Mouse (Mus musculus) lung, postnatal 36 days (tissue): Measurements from ENCODE around the gene Gm4553.
"Not testable (repeated sequence)": the region's sequence is repeated elsewhere in the genome, so short reads cannot be mapped to it uniquely, and the experiment has no call there.

Source experiments
- DNase-seq: peaks from one replicate; pipeline ENCODE4 v3.0.0; 2022; ENCODE audit warnings: mixed read lengths

Gm4553 gene

DNA sequence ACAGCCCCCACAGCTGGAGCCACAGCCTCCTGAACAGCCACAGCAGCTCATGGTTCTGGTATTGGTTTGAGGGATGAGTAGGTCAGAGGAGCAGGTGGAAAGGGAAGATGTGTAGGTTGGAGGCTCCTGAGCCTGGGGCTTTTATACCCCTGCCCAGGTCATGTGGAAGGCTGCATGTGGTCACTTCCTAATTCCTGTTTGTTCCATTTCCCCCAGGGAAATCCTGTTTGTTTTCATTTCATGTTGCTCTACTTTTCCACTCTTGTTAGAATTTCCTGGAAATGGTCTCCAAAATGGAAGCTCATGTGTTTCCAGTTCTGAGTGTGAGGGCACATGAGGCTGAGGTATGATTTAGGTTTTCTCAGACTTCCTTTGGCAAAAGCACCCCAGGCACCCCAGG lies at the start of gene Gm4553:
Gene Gm4553, minus strand, starts transcription at position 101 of the 400 bp plus-strand sequence.
- not testable (repeated sequence) for DNase-seq

DNA sequence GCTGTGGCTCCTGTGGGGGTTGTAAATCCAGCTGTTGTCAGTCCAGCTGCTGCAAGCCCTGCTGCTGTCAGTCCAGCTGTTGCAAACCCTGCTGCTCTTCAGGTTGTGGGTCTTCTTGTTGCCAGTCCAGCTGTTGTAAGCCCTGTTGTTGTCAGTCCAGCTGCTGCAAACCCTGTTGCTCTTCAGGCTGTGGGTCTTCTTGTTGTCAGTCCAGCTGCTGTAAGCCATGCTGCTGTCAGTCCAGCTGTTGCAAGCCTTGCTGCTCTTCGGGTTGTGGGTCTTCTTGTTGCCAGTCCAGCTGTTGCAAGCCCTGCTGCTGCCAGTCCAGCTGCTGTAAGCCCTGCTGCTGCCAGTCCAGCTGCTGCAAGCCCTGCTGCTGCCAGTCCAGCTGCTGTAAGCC lies 46.6 kb upstream of the Gm4553 start:
- not testable (repeated sequence) for DNase-seq

DNA sequence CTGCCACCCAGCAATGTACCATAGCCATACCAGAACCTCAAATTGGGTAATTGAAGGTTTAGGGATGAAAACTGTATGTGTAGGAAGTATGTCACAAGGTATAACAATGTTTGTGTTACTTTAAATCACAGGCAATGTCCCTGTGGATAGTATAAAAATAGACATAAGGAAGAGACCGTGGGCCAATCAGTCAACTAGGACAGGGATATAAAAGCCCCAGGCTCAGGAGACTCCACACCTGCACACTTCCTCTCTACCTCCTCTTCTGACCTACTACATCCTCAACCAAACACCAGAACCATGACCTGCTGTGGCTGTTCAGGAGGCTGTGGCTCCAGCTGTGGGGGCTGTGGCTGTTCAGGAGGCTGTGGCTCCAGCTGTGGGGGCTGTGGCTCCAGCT lies 46.0 kb upstream of the Gm4553 start, which contains the start of gene Gm7579:
Gene Gm7579, plus strand, starts transcription at position 301 of the 400 bp plus-strand sequence.
- no peak for DNase-seq

DNA sequence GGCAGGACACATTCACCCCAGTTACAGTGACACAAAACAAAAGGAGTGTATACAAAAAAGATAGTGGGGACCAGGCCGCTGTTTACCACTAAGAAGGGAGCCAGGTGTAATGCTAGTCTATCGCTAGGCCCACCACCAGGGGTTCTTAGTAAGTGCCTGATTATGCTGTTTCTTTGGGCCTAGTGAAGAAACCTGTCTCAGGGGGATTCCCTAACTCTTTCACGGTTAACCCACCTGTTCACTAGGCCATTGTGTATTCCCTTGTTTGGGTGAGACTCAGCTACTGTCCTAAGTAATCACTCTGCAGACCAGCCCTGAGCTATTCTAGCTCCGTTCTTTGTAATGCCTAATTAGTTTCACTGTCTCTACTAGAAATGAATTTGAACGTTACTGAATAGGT lies 41.4 kb upstream of the Gm4553 start:
- not testable (repeated sequence) for DNase-seq

DNA sequence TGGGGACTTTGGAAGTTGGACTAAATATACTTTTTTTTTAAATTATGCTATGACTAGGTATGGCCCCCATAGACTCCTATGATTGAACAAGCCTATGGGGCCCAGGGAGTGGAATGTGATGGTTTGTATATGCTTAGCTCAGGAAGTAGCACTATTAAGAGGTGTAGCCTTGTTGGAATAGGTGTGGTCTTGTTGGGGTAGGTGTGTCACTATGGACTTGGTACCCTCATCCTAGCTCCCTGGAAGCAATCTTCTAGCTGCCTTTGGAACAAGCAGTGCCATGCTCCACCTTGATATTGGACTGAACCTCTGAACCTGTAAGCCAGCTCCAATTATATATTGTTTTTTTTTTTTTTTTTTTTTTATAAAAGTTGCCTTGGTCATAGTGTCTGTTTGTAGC lies 39.9 kb upstream of the Gm4553 start:
- no peak for DNase-seq

DNA sequence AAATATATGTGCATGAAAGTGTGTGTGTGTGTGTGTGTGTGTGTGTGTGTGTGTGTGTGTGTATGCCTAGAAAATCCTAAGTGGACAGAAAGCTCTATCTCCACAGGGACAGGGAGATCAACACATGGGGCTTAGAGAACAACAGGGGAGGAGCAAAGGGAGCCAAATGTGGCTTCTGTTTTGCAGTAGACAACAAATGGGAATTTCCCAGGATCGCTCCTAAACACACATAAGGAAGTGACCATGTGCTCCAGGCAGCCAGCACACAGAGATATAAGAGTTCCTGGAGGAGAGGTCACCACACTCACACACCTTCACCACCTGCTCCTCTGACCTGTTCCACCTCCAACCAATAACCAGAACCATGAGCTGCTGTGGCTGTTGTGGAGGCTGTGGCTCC lies 35.5 kb upstream of the Gm4553 start, which contains the start of gene Krtap5-3:
Gene Krtap5-3, plus strand, starts transcription at position 301 of the 400 bp plus-strand sequence.
- DNase-seq, result no peak

DNA sequence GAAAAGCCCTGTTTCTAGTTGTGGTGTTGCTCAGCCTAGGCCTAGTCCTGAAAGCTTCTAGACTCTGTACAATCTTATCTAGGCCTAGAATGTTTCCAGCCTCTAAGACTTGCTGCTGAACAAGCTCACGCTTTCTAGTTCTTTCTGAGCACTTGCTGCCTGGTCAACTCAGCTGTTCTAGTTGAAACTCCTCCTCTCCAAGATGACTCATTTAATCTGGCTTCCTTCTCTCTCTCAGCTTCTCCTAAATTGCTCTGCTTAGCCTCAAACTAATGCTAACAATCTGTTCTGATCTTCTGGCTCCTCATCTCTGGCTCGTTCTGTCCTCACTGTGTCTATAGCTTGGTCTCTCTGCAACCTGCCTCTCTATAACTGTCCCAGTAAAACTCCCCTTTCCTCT lies 33.2 kb upstream of the Gm4553 start:
- DNase-seq, result no peak

DNA sequence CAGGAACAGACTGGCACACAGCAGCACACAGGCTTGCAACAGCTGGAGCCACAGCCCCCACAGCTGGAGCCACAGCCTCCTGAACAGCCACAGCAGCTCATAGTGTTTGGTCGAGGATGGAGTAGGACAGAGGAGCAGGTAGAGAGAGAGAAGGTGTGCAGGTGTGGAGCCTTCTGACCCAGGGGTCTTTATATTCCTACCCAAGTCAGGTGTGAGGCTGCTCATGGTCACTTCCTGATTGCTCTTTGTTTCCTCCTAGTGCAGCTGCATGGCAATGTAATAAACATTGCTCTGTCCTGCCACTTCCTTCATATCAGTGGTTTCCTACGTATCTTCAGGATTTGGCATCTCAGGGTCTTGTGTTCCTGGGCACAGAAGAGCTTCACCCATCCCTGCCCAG lies 24.8 kb upstream of the Gm4553 start, which contains the start of gene Gm10153:
Gene Gm10153, minus strand, starts transcription at position 101 of the 400 bp plus-strand sequence.
- no peak for DNase-seq

DNA sequence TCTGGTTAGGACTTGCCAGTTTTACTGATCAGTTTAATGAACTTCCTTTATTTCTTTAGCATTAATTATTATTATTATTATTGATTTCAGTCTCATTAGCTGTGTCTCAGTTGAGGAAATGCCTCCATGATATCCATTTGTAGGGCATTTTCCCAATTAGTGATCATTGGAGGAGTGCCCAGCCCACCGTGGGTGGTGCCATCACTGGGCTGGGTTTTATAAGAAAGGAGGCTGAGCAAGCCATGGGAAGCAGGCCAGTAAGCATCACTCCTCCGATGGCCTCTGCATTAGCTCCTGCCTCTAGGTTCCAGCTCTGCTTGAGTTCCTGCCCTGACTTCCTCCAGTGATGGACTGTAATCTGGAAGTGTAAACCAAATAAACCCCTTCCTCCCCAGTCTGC lies 22.6 kb upstream of the Gm4553 start:
- DNase-seq, result no peak

DNA sequence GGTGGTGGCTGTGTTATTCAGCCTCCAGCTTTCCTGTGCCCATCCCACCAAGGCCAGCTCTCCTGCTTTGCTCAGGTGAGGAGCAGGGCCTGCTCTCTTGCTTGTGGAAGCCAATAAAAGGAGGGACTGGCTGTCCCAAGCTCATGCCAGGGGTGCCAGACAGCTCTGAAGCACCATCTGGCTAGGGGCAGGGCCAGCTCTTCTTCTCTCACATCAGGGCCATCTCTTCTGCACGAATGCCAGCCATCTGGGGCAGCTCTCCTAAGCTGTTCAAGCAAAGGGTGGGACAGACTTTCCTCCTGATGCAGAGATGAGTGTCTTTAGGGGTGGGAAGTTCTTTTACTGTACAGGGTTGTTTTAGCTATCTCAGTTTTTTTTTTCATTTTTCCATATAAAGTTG lies 15.5 kb upstream of the Gm4553 start:
- no peak for DNase-seq

DNA sequence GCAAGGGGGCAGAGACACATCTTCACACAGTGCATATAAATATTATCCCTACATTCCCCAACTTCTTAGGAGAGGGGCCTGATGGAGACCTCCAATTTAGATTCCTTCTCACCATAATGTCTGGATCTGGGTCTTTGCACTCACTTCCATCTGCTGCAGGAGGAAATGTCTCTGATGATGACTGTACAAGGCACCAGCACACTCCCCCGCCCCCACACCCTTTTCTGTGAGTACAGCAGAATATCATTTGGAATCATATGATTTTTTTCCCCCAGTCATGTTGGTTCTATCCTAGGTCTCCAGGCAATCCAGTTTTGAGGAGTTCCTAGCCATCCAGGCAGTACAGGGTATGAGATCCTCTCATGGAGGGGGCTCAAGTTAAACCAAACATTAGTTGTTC lies 13.1 kb upstream of the Gm4553 start:
- no peak for DNase-seq

DNA sequence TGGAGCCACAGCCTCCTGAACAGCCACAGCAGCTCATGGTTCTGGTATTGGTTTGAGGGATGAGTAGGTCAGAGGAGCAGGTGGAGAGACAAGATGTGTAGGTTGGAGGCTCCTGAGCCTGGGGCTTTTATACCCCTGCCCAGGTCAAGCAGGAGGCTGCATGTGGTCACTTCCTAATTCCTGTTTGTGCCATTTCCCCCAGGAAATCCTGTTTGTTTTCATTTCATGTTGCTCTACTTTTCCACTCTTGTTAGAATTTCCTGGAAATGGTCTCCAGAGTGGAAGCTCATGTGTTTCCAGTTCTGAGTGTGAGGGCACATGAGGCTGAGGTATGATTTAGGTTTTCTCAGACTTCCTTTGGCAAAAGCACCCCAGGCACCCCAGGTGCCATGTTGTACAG lies 10.4 kb upstream of the Gm4553 start, which contains the start of gene Krtap5-2:
Gene Krtap5-2, minus strand, starts transcription at position 101 of the 400 bp plus-strand sequence.
- DNase-seq, result not testable (repeated sequence)

DNA sequence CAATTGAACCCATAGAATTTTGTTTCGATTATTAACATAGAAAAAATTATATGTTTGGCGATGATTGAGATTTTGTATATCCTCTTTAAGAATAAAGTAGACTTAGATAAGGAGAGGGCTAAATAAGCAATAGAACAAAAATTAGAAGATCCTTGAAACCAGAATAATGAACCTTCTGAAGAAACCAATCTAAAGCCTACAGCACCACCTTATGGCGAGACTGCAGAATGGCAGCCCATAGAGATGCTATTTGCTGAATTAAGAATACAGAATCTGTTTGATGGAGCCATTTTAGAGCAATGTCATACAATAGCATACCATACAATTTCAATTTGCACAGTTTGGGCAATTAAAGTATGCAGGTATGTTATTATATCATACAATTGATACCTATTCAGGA lies 4.3 kb upstream of the Gm4553 start:
- peak; percentile 13 for DNase-seq

DNA sequence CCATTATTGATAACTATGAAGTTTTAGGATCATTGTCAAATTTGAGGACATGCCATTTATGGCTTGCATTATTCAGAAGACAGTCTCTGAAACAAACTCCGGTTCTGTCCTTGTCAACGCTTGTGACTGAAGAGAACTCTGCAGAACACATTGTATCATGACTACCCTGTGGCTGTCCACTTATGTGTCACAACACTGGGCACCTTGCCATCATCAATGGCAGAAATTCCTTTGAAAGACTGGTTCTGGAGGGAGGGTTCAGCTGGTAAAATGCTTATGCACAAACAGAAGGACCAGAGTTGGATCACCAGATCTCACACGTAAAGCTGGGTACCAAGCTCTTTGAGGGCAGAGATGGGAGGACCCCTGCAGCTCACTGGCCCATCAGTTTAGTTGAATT lies 6.2 kb downstream of the Gm4553 start:
- no peak for DNase-seq

DNA sequence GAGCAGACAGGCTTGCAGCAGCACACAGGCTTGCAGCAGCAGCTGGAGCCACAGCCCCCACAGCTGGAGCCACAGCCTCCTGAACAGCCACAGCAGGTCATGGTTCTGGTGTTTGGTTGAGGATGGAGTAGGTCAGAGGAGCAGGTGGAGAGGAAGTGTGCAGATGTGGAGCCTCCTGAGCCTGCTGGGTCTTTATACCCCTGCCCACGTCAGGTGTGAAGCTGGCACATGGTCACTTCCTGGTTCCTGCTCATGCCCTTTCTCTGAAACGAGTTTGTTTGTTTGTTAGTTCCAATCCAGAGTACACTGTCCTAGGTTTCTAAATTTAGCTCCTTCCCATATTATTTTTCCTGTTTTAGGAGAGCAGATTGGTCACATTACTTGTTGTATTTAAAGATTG lies 8.5 kb downstream of the Gm4553 start, which contains the start of gene Gm29735:
Gene Gm29735, minus strand, starts transcription at position 101 of the 400 bp plus-strand sequence.
- not testable (repeated sequence) for DNase-seq

DNA sequence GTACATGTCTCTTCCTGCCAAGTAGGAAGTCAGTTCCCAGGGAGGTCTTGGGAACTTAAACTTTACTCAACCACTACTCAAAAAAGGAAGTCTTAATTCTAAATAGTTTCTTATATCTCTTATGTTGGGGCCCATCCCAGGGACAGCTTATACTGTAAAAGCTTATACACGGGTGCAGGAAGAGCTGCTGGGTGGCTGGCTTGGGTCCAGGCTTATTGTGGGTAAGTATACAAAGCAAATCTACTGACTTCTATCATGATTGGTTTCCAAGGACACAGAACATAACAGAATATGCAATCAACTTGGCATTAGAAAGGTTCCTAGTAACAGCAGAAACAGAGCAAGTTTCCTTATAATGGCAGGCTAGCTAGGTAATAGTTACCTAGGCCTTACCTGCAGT lies 10.2 kb downstream of the Gm4553 start:
- no peak for DNase-seq

DNA sequence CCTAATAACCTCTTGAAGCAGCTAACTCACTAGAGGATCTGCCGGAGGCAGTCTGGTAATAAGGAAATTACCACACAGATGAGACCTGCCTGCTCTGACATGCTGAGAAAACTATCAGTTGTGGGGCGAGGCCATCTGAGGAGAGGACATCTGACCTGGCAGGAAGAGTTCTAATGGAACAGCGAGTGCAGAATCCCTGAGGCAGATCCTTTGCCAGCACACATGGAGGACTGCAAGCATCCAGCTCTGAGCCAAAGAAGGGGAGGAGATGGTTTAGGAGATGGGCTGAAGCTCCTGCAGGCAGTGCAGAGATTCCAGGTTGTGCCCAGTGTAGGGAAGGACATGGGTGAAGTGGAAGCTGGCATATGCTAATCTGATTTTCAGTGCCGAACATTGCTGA lies 13.3 kb downstream of the Gm4553 start:
- no peak for DNase-seq

DNA sequence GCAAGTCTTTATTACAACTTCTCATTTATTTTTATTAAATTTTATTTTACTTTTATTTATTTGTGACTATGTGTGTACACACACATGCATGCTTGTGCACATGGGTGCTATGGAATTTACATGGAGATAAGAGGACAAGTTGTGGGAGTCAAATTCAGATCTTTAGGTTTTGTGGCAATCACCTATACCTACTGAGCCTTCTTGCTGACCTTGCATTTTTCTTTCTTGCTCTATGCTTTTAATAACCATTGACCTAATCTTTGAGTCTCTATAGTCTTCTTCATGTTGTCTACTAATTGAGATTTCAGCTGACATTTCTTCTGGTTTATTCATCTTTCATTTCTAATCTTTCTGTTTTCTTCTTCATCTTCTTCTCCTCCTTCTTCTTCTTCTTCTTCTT lies 16.9 kb downstream of the Gm4553 start:
- no peak for DNase-seq

DNA sequence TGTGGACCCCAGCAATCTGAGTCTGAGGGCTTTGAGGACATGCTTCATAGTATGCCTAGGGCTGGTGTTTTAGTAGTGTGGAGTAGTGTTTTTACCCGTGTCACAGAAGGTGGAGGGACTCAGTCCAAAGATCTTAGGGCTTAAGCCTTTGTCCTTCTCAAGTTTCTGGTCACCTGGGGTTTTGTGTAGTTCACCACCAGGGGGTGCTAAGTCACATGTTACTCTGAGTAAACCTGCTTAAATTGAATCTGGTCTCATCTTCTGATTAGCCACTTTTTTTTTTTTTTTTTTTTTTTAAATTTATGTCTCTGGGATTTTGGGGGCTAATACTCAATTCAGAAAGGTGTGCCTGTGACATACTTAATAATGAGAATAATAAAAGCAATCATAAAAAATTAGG lies 19.5 kb downstream of the Gm4553 start:
- DNase-seq, result peak; percentile 80

DNA sequence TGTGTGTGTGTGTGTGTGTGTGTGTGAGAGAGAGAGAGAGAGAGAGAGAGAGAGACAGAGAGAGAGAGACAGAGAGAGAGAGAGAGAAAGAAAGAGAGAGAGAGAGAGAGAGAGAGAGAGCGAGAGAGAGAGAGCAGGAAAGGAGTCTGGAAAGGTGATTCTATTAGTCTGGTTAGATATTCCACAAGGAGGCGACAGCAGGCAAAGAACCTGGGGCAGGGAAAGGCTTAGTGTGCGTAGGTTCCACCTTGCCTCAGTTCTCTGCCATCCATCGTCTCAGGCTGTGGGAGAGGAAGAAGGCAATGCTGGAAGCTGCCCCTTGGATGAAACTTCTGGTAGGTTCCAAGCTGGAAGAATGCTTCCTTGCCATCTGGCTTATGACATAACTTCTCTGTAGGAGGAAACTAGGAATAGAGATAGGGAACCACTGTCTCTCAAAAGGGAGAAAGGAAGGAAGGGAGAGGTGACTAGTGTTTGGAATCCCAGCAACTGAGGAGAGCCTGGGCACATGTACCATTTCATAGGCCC lies 20.1 kb downstream of the Gm4553 start:
- no peak for DNase-seq

DNA sequence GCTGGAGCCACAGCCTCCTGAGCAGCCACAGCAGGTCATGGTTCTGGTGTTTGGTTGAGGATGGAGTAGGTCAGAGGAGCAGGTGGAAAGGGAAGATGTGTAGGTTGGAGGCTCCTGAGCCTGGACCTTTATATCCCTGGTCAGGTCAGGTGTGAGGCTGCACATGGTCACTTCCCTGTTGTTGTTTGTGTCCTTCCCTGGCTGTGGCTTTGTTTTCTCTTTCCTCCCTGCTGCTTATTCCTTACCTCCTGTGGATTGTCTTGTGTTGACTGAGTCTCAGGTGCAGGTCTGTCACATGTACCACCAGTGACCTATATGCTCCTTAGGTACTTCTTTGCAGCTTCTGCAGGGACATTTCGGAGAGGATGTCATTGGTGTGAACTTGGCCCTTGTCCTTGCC lies 21.0 kb downstream of the Gm4553 start, which contains the start of gene Gm45337:
Gene Gm45337, minus strand, starts transcription at position 101 of the 400 bp plus-strand sequence.
- DNase-seq, result no peak

DNA sequence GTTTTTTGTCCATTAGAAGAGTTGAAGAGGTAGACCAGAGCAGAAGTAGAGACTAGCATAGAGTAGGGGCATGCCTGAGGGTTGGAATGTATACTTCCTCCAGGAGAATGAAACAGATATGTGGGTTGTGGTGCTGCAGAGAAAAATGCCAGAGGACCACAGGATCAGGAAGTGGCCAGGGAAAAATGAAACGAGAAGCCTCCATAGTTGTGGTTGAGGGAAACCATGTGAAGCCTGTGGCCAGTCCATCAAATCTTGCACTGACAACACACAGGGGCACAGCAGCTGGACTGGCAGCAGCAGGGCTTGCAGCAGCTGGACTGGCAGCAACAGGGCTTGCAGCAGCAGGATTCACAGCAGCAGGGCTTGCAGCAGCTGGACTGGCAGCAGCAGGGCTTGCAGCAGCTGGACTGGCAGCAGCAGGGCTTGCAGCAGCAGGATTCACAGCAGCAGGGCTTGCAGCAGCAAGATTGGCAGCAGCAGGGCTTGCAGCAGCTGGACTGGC lies 22.0 kb downstream of the Gm4553 start:
- DNase-seq, result not testable (repeated sequence)

DNA sequence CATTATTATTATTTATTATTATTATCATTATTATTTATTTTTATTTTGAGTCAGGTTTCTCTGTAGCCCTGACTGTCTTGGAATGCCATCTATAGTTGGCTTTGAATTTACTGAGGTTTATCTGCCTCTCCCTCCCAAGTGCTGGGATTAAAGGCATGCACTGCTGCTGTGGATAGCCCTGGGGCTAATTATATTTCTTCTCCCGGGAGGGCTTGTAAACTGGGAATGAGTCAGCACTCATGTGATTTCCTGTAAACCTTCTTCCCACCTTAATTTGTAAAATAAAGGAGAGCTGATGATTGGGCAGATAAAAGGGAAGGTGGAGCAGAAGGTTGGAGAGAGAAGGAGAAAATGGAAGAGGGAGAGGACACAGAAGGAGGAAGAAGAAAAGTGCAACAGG lies 24.8 kb downstream of the Gm4553 start:
- DNase-seq, result no peak

DNA sequence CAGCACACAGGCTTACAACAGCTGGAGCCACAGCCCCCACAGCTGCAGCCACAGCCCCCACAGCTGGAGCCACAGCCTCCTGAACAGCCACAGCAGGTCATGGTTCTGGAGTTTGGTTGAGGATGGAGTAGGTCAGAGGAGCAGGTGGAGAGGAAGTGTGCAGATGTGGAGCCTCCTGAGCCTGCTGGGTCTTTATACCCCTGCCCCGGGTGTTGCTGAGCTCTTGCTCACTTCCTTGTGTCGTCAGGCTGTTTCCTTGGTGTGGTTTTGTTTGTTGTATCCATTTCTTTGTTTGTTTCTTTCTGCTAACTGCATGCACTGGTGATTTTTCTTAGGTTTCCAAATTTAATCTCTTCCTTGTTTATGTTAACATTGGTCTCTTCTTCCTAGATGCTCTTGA lies 29.6 kb downstream of the Gm4553 start, which contains the start of gene Gm39115:
Gene Gm39115, minus strand, starts transcription at position 101 of the 400 bp plus-strand sequence.
- not testable (repeated sequence) for DNase-seq
